12 mouse cellular contexts compared by ENCODE assay signal in genomic region chr1:51529653-51530052, GRCm38 (mm10). TPM values are rescaled to one million over a fixed set of nuclear protein-coding genes. Genes with fewer than 3 reads are reported as not detected.
DNase-seq lines count a peak whose midpoint lies in the region; ATAC-seq lines count a peak whose summit lies in the region.
"Had no signal": no experiment of that assay in that cellular context is flagged by ENCODE, and none has a peak within 500 bp of the region (broad histone marks: within the 10 kb centered on the region; RNA-seq: fewer than 3 reads in every experiment).

No protein-coding gene starts in this region.

- no peaks in the 10 kb centered on the region for H3K27me3 ChIP-seq in liver, embryonic 15.5 days
- H3K27me3 ChIP-seq: forebrain, embryonic 13.5 days; neural tube, embryonic 15.5 days had no signal

- H3K4me1 ChIP-seq in liver, embryonic 15.5 days (replicated peaks): peaks cover 20% of the 10 kb centered on the region
- H3K4me1 ChIP-seq: neural tube, embryonic 15.5 days had no signal

- no peaks in the 10 kb centered on the region for H3K9me3 ChIP-seq in liver, embryonic 15.5 days (replicated peaks)
- H3K9me3 ChIP-seq: forebrain, embryonic 13.5 days; neural tube, embryonic 15.5 days had no signal

- intact Hi-C loops in heart, postnatal 14 days (cut with DNase I): loop anchor here (5.0 kb wide), 1 partner anchor 52 kb away; the partner anchor contains the start of gene Nabp1
- intact Hi-C loops in left cerebral cortex, postnatal 36 days (cut with DNase I): no loop called here

- H3K36me3 ChIP-seq in liver, embryonic 15.5 days (replicated peaks): no peaks in the 10 kb centered on the region
- H3K36me3 ChIP-seq: neural tube, embryonic 15.5 days had no signal

- 24% methylated on average over 5 of the region's 5 CpGs for WGBS in liver, embryonic 15.5 days (ENCODE audit: insufficient replicate concordance)

- peak overlapping the region; percentile 23; the same call in 1 of the 2 replicates for H3K4me2 ChIP-seq in liver, embryonic 15.5 days
- H3K4me2 ChIP-seq: forebrain, embryonic 13.5 days; neural tube, embryonic 15.5 days had no signal

- no peak overlapping the region for H3K4me3 ChIP-seq in liver, embryonic 15.5 days (replicated peaks)
- H3K4me3 ChIP-seq: forebrain, embryonic 13.5 days; neural tube, embryonic 15.5 days had no signal

- no peak for ATAC-seq in liver, embryonic 15.5 days (ENCODE audit: insufficient read depth)
- ATAC-seq: forebrain, embryonic 13.5 days; hindbrain, embryonic 16.5 days had no signal

- H3K9ac ChIP-seq in liver, embryonic 15.5 days: no peak overlapping the region
- H3K9ac ChIP-seq: forebrain, embryonic 13.5 days; liver, embryonic 14.5 days; neural tube, embryonic 15.5 days had no signal

- peak overlapping the region; percentile 67 for H3K27ac ChIP-seq in liver, embryonic 15.5 days (replicated peaks)
- H3K27ac ChIP-seq: forebrain, embryonic 13.5 days; neural tube, embryonic 15.5 days had no signal

- DNase-seq in heart, adult 8-10 months (ENCODE audit: low spot score): peak; percentile 26
- no peak for DNase-seq in heart, postnatal 14 days
- peak; percentile 45 for DNase-seq in thymus, postnatal 0 days (ENCODE audit: low spot score)
- DNase-seq in thymus, adult 18-20 months: no peak
- no peak for DNase-seq in layer of hippocampus, adult 9-10 months (ENCODE audit: low spot score)
- no peak for DNase-seq in left cerebral cortex, postnatal 36 days (ENCODE audit: low spot score in 2 of 2)
- DNase-seq in frontal cortex, postnatal 25 days (ENCODE audit: low spot score in 2 of 2): no peak

RNA-seq across cellular contexts. Expression of gene Nabp1, which starts 51.4 kb away (rescaled TPM):
- total RNA-seq in heart, adult 8-10 months (2022): 10 to 100 TPM; 32.4 to 66.3 (median 47.5) TPM
- total RNA-seq in heart, postnatal 14 days (2021): 10 to 100 TPM; 41.5 to 43.0 TPM
- 176 and 185 TPM in 2 replicates for polyA plus RNA-seq in thymus, postnatal 0 days (2015; fragmentation: Nextera tagmentation; extraction: Ambion mirVana)
- polyA plus RNA-seq in liver, embryonic 15.5 days (2015; fragmentation: Nextera tagmentation; extraction: Ambion mirVana): 7.6 and 8.9 TPM in 2 replicates
- total RNA-seq in left cerebral cortex, postnatal 36 days (2021): 10 to 100 TPM; 14.9 to 17.7 TPM

Comparison
In these comparisons a context has a peak if more than half of its experiments do, and no peak if none do; other contexts are left out.
1. DNase-seq: peak in heart, adult 8-10 months (single experiment) and thymus, postnatal 0 days (single experiment); none in heart, postnatal 14 days (0 of 2), thymus, adult 18-20 months (0 of 2), layer of hippocampus, adult 9-10 months (single experiment), left cerebral cortex, postnatal 36 days (0 of 2) and frontal cortex, postnatal 25 days (0 of 2).